Mouse (Mus musculus) lung, postnatal 0 days (tissue): ENCODE measurements at regions not wholly inside any gene's neighbourhood (a gene's known extent, or its start where the extent isn't known, plus 50 kb on each side); places are given as distances from the start of the nearest gene placed in this dataset.

ENCODE experiments used
- CTCF ChIP-seq: IDR thresholded peaks from 2 replicates; pipeline ENCODE4 v1.5.1; 2016; ENCODE audit warnings: antibody characterized with exemption, mild to moderate bottlenecking
- EP300 ChIP-seq: IDR thresholded peaks from 2 replicates; pipeline ENCODE4 v1.6.1; 2016; ENCODE audit warnings: antibody characterized with exemption, mild to moderate bottlenecking, control low read depth

DNA sequence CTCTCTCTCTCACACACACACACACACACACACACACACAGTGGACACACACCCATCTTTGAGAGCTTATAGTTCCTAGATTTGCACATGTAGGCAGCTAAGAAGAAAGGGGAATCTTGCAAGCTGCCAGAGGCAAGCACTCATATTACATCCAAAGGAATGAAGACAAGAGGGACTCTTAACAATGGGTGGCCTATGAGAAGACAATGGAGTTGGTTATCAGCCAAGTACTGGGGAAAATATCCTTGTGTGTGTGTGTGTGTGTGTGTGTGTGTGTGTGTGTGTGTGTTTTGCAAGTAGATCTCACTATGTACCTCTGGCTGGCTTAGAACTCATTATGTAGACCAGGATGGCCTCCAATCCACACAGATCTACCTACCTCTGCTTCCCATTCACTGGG lies 67.5 kb downstream of the Xrcc2 start:
- TF ChIP-seq CTCF, result no peak
- no peak for TF ChIP-seq EP300
